32 mouse cellular contexts compared by ENCODE assay signal in genomic region chr2:152965555-152965954, GRCm38 (mm10). TPM values are rescaled to one million over a fixed set of nuclear protein-coding genes. Genes with fewer than 3 reads are reported as not detected.
"Had no signal": no experiment of that assay in that cellular context is flagged by ENCODE, and none has a peak within 500 bp of the region (broad histone marks: within the 10 kb centered on the region; RNA-seq: fewer than 3 reads in every experiment).

No protein-coding gene starts in this region.

- H3K27me3 ChIP-seq: heart, embryonic 12.5 days; hindbrain, embryonic 12.5 days; hindbrain, embryonic 15.5 days; intestine, embryonic 15.5 days; kidney, embryonic 15.5 days had no signal

- ATAC-seq: hindbrain, embryonic 16.5 days; hindbrain, postnatal 0 days; inflammation-experienced regulatory T-cells, adult 6 months; intestine, embryonic 15.5 days; intestine, embryonic 16.5 days; intestine, postnatal 0 days had no signal

- DNase-seq: heart, postnatal 10 days; heart, postnatal 14 days; heart, postnatal 36 days; heart, postnatal 4 days; kidney, adult 11 months; kidney, adult 18-20 months; kidney, adult 2 months; kidney, adult 8-10 months; kidney, adult 9 months; kidney, postnatal 14 days; kidney, postnatal 25 days; kidney, postnatal 36 days; kidney, postnatal 4 days; layer of hippocampus, adult 9-11 months; layer of hippocampus, postnatal 36 days had no signal

RNA-seq across cellular contexts. Expression of gene Dusp15, which starts 14.1 kb away (rescaled TPM):
- polyA plus RNA-seq: heart, embryonic 14.5 days; heart, postnatal 0 days; inflammation-experienced regulatory T-cells, adult 6 months had no signal

RNA-seq across cellular contexts. Expression of gene Foxs1, which starts 32.5 kb away (rescaled TPM):
- polyA plus RNA-seq: inflammation-experienced regulatory T-cells, adult 6 months had no signal

RNA-seq across cellular contexts. Expression of gene Mylk2, which starts 54.4 kb away (rescaled TPM):
- polyA plus RNA-seq: heart, embryonic 11.5 days; heart, embryonic 14.5 days; hindbrain, embryonic 11.5 days; hindbrain, embryonic 12.5 days; hindbrain, embryonic 13.5 days; hindbrain, embryonic 14.5 days; inflammation-experienced regulatory T-cells, adult 6 months; intestine, postnatal 0 days; kidney, embryonic 14.5 days had no signal
